Mouse (Mus musculus) MEL (cell line): ENCODE measurements around the gene Ikzf5.

Source experiments
- BHLHE40 ChIP-seq: IDR thresholded peaks from 2 replicates; pipeline ENCODE4 v1.6.1; 2012; ENCODE audit warnings: low read depth, mild to moderate bottlenecking, inconsistent platforms, low read length, improper control_type of control experiment, borderline replicate concordance
- CHD2 ChIP-seq: IDR thresholded peaks from 2 replicates; pipeline ENCODE4 v1.6.1; 2011; ENCODE audit warnings: low read length, improper control_type of control experiment
- GATA1 ChIP-seq: IDR thresholded peaks from 2 replicates; pipeline ENCODE4 v1.6.1; 2011; ENCODE audit warnings: low read depth, low read length, improper control_type of control experiment
- MXI1 ChIP-seq: IDR thresholded peaks from 2 replicates; pipeline ENCODE4 v1.6.1; 2011; ENCODE audit warnings: mild to moderate bottlenecking, low read depth, low read length, improper control_type of control experiment
- POLR2A ChIP-seq, 2 experiments: IDR thresholded peaks; 2 replicates each; pipeline ENCODE4 v1.6.1; 2011 to 2012; ENCODE audit warnings: low read length in 2 of 2, mild to moderate bottlenecking in 2 of 2, control low read depth in 1 of 2, improper control_type of control experiment in 1 of 2, low read depth in 1 of 2, moderate library complexity in 1 of 2; ENCODE audit not compliant: control insufficient read depth in 1 of 2, insufficient read depth in 1 of 2, poor library complexity in 1 of 2
- POLR2AphosphoS2 ChIP-seq: IDR thresholded peaks from 2 replicates; pipeline ENCODE4 v1.6.1; 2011; ENCODE audit warnings: low read length, improper control_type of control experiment
- RAD21 ChIP-seq: IDR thresholded peaks from 2 replicates; pipeline ENCODE4 v1.6.1; 2011; ENCODE audit warnings: mild to moderate bottlenecking, low read depth, low read length, improper control_type of control experiment
- SIN3A ChIP-seq: IDR thresholded peaks from 2 replicates; pipeline ENCODE4 v1.6.1; 2012; ENCODE audit warnings: low read length, improper control_type of control experiment, inconsistent platforms
- ZKSCAN1 ChIP-seq: IDR thresholded peaks from 2 replicates; pipeline ENCODE4 v1.6.1; 2012; ENCODE audit warnings: low read depth, mild to moderate bottlenecking, inconsistent platforms, low read length, improper control_type of control experiment, moderate library complexity

GRCm38 (mm10) chr7:131345856-131346541 lies 64.3 kb downstream of the Ikzf5 start:
- TF ChIP-seq POLR2AphosphoS2 (no peak), RAD21 (no peak), CHD2 (no peak), ZKSCAN1 (no peak), MXI1 (no peak), SIN3A (no peak), GATA1 (no peak), BHLHE40 (no peak), POLR2A (IDR thresholded peaks at IDR 0.05; ENCODE audit: control insufficient read depth in 1 of 2, insufficient read depth in 1 of 2, low read depth in 1 of 2, low read length in 2 of 2, poor library complexity in 1 of 2) (no peak)
